Mouse (Mus musculus): ENCODE measurements at regions not wholly inside any gene's neighbourhood (a gene's known extent, or its start where the extent isn't known, plus 50 kb on each side); places are given as distances from the start of the nearest gene placed in this dataset.

- DNase-seq (ENCODE audit: low read depth, low spot score), result no peak
Measured at GRCm38 (mm10) chr3:9200156-9200555, 409.7 kb downstream of the Zfp704 start.

- DNase-seq (ENCODE audit: low read depth, low spot score), result peak; percentile 75
Measured at GRCm38 (mm10) chr3:9198652-9199332, 411.1 kb downstream of the Zfp704 start.

- DNase-seq (ENCODE audit: low read depth, low spot score), result no peak
Measured at GRCm38 (mm10) chr3:9195781-9196180, 414.1 kb downstream of the Zfp704 start.

DNA sequence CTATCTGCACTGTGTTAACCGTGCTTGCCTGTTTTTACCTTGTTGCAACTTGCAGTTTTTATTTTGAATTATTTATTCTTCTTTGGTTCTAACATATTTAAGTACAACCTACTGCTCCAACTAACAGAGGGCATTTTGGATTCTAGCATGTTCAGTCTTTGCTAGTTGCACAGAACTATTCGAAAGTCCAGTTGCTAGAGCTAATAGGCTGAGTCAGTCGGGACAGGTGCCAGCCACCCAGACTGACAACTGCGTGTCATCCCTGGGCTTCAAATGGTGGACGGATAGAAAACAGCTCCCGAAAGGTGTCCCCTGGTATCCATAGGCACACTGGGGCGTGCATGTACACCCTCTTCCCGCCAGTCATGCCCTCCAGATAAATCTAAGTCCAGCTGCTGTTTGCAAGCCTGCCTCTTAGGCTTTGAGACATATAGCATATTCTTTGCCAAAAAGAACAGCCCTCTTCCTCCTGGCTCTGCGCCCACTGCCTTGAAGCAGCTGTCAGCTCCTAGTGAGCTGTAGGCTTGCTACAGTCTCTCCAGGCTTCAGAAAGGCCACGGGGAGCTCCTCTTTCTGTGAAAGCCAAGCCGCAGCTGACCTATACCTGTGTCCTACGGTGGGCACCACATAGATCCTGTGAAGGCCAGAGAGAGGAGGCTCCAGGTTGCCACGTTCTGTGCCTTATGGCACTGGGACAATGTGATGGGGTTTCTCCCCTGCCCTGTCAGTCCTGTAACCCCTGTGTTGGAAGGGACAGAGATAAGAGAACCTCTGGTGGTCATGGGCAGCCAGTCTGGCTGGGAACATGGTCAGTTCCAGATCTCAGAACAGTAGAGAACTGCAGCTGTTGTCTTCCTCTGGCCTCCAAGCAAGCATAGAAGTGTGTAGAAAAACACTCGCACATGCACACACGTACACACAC is 420.3 kb downstream of the Zfp704 start:
- DNase-seq (ENCODE audit: low read depth, low spot score), result no peak

GRCm38 (mm10) chr3:9186364-9187120 is 423.3 kb downstream of the Zfp704 start:
- DNase-seq (ENCODE audit: low read depth, low spot score), result no peak

- no peak for DNase-seq (ENCODE audit: low read depth, low spot score)
Measured at GRCm38 (mm10) chr3:9181576-9181975, 428.3 kb downstream of the Zfp704 start.

- DNase-seq (ENCODE audit: low read depth, low spot score), result no peak
Measured at GRCm38 (mm10) chr3:9179641-9180040, 430.2 kb downstream of the Zfp704 start.

- DNase-seq (ENCODE audit: low read depth, low spot score), result no peak
Measured at GRCm38 (mm10) chr3:9174517-9174832, 435.4 kb downstream of the Zfp704 start.

DNA sequence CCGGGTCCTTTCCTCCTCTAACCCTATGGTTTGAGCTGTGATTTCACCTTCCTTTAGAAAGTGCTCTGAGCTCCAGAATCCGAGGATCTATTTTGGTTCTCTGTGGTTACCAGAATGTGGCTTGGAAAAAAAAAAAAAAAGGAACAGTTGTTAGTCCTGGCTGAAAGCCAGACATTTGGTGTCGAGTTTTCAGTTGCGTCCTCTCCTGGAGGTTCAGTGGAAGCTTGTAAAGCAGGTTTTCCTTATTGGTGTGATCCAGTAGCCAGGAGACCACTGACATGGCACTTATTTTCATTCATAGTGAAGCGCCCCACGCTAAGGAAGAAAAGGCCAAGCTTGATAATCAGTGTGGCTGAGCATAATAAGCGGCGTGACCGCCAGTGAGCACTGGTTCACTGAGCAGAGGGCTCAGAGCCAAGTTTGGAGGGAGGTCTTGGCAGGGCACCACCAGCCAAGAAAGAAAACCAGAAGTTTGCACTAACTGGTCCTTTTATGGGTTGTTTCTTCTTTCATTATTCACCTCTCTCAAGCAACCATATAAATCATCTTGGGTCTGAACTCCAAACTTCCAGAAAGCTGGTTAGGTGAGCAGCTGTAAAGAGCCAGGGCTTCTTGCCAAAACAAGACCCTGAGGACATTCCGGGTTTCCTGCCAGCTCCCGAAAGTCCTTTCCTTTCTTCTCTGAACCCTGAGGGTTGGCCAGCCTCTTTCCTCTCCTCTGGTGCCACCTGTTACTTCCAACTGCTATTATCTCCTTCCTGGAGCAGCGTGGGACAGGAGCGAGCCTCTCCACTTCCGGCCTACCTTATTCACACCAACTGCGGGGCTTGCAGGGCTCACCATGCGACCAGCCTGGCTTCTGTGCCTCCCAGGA is 436.0 kb downstream of the Zfp704 start:
- DNase-seq (ENCODE audit: low read depth, low spot score), result peak; percentile 47

DNA sequence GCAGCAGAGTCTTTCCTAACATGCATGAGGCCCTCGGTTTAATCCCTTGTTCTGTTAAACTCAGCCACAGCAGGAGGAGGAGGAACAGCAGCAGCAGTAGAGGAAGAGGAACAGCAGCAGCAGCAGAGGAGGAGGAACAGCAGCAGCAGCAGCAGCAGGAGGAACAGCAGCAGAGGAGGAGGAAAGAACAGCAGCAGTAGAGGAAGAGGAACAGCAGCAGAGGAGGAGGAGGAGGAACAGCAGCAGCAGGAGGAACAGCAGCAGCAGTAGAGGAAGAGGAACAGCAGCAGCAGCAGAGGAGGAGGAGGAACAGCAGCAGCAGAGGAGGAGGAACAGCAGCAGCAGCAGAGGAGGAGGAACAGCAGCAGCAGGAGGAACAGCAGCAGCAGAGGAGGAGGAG is 437.9 kb downstream of the Zfp704 start:
- DNase-seq (ENCODE audit: low read depth, low spot score), result no peak

- no peak for DNase-seq (ENCODE audit: low read depth, low spot score)
Measured at GRCm38 (mm10) chr3:9168955-9169354, 440.9 kb downstream of the Zfp704 start.

GRCm38 (mm10) chr3:9159073-9159472 is 450.8 kb downstream of the Zfp704 start:
- no peak for DNase-seq (ENCODE audit: low read depth, low spot score)

- DNase-seq (ENCODE audit: low read depth, low spot score), result peak; percentile 66
Measured at GRCm38 (mm10) chr3:9154172-9154571, 455.7 kb downstream of the Zfp704 start.

- peak; percentile 79 for DNase-seq (ENCODE audit: low read depth, low spot score)
Measured at GRCm38 (mm10) chr3:9153690-9154089, 456.2 kb downstream of the Zfp704 start.

DNA sequence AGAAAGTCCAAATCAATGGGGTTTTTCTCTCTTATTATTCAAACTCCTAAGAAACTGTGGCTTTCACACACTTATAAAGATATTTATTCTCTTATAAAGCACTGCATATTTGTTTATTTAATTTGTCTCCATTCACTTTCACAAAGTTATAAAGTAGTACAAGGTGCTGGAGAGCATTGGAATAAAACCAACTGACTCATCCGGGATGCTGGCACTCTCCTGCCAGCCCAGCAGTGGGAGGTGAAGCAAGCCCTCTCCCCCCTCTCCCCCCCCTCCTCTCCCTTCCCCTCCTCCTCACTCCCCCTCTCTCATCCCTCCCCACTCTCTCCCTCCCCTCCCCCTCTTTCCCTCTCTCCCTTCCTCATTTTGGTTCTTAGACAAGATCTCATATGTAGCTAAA is 457.6 kb downstream of the Zfp704 start:
- DNase-seq (ENCODE audit: low read depth, low spot score), result no peak

GRCm38 (mm10) chr3:9151590-9151989 is 458.3 kb downstream of the Zfp704 start:
- DNase-seq (ENCODE audit: low read depth, low spot score), result peak; percentile 64

GRCm38 (mm10) chr3:9148605-9149004 is 461.3 kb downstream of the Zfp704 start:
- no peak for DNase-seq (ENCODE audit: low read depth, low spot score)

DNA sequence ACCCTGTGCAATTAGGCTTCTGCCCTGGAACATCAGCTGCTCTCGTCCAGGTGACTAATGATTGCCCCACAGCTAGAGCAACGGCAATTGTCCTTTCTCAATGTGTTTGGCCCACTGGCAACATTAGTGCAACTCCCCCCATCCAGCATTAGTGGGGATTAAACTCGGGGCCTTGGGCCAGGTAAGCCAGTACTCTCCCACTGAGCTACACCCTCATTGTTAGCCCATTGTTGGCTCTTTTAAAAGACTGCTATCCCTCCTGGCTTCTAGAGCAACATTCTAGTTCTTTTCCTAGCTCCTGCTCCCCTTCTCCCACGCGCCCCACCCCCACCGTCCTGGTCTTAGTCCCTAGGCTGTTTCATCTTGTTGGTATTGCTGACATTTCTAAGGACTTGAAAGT is 463.4 kb downstream of the Zfp704 start:
- DNase-seq (ENCODE audit: low read depth, low spot score), result no peak

- DNase-seq (ENCODE audit: low read depth, low spot score), result no peak
Measured at GRCm38 (mm10) chr3:9145612-9146011, 464.3 kb downstream of the Zfp704 start.

GRCm38 (mm10) chr3:9141836-9142235 is 468.0 kb downstream of the Zfp704 start:
- no peak for DNase-seq (ENCODE audit: low read depth, low spot score)

DNA sequence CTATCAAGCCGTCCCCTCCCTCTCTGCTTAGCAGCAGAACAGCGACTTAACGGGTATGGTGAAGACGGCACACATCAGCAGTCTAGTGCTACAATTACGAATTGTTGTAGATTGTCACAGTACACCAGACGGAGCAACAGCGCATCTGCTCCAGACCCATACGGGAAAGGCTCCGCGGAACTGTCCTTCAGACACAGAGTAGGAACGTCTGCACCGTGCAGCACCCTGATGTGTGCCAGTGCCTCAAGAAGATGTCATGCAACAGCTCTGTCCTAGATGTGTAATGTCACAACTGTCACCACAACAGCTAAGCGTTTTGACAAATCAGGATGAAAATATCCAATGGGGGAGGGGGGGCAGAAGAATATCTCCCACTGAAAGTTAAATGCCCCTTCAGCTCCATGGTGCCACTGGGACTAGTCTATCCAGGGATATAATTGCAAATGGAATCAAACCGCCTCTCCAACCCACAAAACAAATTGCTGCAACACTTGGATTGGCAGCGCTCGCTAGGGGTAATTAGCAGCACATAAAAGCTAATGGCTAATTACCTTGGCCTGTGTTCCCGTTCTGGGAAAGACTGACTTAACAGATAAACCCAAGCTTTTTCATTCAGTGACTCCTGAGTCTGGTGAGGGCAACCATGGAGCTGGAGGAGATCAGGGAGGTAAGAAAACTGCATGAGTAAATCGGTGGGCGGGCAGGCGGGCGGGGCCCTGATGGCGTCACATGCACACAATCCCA is 472.6 kb downstream of the Zfp704 start:
- no peak for DNase-seq (ENCODE audit: low read depth, low spot score)
